Mouse (Mus musculus) neural tube, embryonic 10.5 days (tissue): ENCODE data around the gene Ppox.
"Not testable (repeated sequence)": the region's sequence is repeated elsewhere in the genome, so short reads cannot be mapped to it uniquely, and the experiment has no call there.

Experiments used
- DNase-seq: peaks from one replicate; pipeline ENCODE4 v3.0.0-alpha.2; 2017; ENCODE audit warnings: low spot score; ENCODE audit errors: extremely low spot score

Ppox gene

DNA sequence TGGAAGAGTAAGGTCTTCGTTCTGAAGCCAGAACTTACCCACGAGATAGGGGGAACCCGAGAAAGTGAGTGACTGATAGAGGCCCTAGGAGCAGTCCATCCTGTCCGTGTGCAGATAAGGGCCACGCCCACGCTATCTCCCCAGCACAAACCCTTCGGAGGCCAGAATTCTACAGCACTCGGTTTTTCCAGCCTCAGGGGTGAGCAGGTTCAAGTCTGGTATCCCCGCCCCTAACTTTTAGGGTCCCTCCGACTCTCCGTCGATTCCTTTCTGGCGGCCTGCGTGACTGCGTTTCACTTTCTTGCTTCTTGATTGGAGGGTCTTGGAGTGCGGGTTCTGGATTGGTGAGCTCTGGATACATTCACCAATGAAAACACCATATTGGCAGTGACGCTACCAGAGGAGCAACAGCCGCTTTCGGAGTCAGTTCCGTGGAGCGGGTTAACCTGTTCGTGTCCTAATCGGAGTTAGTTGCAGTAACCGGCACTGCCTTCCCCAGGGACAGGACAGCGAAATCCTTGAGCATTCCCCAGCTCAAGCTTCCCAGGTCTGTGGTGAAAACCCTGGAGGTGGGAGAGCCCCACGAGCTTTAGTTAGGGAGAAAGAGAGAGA is at the start of gene Ppox:
Gene Ppox, minus strand, starts transcription at position 271 of the 612 bp plus-strand sequence.
- peak; percentile 85 for DNase-seq

DNA sequence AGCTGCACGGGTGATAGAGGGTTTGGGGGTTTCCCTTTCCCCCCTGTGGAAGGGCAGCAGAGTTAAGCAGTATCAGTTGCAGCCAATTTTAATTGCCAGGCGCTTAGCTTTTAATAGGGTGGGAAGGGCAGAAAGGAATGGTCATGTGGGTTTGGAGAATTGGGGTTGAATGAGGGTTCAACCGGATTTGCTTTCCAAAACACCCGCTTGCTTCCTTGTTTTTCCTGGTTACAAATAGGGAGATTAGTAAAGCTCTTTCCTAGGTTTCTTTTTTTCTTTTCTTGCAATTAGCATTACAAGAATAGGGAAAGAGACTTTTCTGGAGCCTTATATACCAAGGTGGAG is 49.2 kb upstream of the Ppox start:
- no peak for DNase-seq

DNA sequence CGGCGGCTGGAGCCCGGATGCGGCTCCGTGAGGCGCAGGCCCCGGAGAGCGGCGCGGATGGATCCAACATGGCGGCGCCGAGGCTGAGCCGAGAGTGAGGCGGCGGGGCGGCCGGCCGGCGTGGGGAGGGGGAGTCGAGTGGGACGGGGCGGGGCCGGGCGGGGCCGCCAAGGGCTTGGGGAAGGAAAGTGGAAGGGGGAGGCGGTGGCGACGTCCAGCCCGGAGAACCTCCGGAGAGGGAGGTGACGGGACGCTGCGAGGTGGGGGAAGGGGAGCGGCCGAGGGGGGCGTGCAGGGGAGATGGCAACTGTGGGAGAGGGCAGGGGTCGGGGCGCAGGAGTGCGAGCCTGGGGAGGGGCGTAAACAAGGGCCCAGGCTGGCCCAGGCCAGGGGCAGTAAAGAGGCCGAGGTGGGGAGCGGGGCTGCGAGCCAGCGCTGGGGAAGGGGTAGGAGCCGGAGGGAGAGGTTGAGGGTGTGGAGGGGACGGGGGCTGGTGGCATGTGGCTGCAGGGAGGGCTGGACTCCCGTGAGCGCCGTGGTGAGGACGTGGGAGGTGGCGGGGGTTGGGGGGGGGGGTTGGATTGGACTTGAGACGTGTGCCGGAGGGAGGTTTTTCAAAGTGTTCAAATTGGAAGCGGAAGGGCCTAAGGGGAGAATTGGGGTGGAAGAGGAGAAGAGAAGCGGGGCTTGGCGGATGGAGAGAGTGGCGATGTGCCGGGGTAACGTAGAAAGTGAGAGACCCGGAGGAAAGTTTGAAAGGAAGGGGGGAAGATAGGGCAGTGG is 48.6 kb upstream of the Ppox start:
- DNase-seq = peak; percentile 97

DNA sequence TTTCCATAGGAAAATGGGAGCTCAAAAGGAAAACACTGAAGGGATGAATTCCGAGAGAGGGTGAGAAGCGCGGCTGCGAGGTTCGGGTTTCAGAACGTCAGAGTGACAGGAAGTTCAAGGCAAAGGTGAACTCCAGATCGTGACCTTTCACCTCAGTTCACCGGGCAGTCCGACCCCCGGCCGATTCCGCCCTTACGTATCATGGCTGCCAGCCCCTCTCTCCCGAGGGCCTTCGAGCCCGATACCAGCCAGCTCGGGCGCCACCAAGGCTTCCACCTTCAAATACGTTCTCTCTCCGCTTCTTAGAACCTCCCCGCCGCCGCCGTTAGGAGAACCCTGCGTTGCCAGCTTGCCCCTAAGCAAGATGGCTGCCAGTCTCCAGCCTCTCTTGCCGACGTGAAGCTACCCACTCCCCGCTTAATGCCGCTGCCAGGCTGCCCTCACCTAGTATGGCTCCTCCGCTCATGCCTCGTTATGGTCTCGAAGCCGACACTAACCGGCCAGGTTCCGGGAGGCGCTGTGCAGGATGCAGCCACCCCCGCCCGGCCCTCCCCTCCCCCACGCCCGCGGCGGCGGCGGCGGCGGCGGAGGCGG is 48.0 kb upstream of the Ppox start, which contains the start of gene Dedd:
Gene Dedd, plus strand, starts transcription at position 307 of the 594 bp plus-strand sequence.
- peak; percentile 96 for DNase-seq

DNA sequence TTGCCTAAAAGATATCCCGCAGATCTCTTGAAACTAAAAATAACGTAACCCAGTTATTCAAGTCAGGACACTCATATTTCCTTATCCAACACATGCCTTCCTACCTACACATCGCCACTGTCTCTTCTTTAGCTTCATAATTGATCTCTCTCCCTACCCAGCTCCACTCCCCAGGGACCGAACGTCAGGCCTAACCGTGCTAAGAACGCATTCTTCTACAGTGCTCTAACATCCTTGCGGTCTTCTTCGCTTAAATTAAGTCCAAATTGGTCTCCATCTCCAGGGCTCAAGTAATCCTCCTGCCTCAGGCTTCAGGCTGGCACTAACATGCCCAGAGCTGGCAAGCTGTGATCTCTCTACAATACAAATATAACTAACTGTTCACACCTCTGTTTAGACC is 47.3 kb upstream of the Ppox start:
- DNase-seq = no peak

DNA sequence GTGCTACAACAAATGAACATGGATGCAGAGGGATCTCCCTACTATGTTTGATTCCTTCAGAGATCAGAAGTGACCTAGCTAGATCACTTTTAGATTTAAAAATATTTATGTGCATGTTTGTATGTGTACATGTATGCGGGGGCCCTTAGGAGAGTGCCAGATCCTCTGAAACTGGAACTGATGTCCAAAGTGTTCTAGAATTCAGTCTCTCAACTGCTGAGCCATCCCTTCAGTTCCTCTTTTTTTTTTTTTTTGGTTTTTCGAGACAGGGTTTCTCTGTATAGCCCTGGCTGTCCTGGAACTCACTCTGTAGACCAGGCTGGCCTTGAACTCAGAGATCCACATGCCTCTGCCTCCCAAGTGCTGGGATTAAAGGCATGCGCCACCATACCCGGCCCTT is 45.6 kb upstream of the Ppox start:
- not testable (repeated sequence) for DNase-seq

DNA sequence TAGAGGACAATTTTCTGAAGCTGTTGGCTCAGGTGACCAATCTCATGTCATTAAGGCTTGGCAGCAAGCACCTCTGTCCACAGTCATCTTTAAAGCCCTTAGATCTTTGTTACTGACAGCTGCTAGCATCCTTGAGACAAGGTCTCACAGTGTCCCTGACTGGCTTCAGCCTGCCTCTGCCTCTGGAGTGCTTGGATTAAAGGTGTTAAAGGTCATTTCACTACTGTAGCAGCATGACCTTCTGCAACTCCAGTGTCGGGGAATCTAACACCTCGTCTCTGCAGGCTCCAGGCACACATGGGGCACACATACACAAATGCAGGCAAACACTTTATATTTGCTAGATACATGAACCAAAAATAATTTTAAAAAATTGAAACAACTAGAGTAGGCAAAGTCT is 44.6 kb upstream of the Ppox start:
- no peak for DNase-seq

DNA sequence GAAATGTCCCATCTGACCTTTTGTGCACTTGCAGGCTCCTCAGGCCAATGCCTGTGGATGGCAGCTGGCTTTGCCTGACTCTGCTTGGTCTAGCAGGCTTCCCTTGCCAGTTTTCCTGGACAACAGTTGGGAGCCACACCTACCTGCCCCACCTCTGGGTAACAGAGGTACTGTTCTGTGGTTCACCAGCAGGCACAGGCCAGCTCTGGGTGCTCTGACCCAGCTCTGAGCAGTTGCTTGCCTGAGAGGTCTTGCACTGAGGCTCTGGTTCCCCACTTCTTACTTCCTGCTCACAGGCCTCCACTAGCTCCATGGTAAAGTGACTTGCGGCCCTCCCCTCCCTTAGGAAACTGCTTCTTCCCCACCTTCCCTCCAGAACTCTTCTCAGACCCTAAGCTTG is 41.0 kb upstream of the Ppox start:
- no peak for DNase-seq

DNA sequence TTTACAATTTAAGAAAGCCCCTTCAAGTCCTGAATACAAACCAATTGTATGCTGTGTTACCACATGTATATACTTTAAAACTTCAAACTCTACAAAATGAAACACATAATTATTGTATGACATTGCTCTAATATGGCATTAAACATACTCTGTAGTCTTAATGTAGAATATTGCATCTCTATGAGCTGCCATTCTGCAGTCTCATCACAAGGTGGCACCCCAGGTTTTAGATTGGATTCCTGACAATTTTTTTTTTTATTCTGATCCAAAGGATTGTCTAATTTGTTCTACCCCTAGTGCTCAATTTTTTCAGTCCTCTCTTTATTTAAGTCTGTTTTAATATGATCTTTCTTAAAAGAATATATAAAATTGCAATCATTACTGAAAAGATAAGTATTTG is 40.4 kb upstream of the Ppox start:
- DNase-seq = no peak

DNA sequence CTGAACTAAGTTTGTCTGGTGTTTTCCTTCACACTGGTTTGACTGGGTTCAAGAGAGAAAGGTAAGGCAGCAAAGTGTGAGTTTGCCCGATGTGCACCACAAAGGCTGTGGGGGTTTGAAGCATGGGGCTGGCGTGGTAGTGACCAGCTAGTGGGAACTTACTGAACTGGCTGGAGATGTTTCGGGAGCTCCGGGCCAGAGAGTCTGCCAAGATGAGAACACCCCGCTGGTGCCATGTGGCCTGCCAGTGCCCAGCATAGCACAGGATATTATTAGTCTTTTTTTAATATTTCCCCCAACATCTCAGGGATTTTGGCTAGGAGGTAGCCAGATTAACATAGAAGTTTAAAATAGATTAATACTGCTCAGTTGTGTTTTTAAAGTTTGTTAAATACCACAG is 39.2 kb upstream of the Ppox start:
- no peak for DNase-seq

DNA sequence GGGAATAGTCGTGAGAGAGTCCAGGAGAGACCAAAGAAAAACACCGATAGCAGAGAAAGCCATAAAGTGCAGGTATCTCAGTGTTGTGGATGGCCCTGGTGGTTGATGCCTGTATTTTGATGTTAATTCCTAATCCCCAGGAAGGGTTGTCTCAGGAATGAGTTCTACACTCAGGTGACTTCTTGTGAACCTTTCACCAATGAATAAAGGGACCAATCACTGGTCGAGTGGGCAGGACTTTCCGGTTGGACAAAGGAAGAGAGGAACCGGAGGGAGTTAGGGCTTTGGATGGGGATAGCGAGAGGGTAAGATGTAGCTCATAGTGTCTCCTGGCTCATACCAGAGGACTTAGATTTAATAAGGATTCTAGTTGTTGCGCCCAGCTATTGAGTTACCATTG is 38.8 kb upstream of the Ppox start:
- DNase-seq = no peak

DNA sequence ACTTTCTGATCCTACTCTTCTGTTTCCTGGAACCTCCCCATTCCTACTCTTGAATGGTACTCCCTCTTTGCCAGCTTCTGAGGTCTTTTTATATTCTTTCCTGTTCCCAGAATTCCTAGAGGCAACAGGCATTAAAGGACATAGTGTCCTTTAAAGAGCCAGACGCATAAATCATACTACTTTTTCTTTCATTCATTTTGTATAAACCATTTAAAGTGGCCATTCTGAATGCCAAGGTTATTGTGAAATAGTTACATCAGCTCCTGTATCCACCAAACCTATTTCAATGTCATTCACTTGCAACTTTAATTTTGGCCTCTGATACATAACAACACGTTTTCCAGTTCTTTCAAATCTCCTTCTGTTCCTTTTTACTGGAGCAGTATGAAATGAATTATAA is 28.3 kb upstream of the Ppox start:
- no peak for DNase-seq

DNA sequence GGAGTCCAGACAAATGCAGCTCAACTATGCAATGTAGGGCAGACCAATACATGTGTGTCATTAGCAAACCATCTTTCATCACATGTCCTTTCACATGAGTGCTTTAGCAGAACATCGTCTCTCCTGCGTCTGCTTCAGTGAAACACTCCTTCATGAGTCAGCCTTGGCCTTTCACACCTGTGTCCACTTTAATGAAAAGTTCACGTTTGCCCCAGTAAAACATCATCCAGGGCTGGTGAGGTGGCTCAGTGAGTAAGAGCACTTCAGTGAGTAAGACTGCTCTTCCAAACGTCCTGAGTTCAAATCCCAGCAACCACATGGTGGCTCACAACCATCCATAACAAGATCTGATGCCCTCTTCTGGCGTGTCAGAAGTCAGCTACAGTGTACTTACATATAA is 25.2 kb upstream of the Ppox start:
- not testable (repeated sequence) for DNase-seq

DNA sequence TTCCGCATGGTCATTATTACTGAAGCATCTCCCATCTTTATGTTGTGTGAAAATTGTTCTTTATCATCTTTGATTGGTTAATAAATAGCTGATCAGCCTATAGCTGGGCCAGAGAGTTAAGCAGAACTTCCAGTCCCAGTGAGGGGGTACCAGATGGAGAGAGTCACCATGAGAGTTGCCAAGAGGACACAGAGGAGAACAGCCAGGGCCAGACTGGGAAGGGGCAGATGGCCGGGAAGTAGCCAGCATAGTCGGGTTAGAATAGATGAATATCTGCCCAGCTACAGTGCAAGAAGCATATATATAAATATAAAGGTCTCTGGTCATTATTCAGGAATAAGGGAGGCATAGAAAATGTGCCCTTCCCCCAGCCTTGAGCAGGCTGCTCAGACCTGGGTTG is 17.2 kb upstream of the Ppox start:
- no peak for DNase-seq

DNA sequence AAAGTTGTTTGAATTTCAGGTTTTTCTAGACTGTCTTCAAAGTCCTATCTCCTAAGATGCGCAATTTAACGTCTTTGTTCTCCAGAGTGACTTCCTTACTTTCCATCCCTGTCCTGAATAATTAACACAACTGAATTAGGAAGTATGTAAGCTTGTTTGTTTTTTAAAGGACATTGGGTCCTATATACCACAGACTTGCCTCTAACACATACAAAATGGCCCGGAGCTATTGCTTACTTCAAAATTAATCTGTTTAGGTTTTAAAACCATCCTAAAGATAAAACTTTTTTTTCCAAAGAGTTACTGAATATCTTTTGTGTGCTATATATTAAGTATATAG is 14.0 kb upstream of the Ppox start:
- no peak for DNase-seq

DNA sequence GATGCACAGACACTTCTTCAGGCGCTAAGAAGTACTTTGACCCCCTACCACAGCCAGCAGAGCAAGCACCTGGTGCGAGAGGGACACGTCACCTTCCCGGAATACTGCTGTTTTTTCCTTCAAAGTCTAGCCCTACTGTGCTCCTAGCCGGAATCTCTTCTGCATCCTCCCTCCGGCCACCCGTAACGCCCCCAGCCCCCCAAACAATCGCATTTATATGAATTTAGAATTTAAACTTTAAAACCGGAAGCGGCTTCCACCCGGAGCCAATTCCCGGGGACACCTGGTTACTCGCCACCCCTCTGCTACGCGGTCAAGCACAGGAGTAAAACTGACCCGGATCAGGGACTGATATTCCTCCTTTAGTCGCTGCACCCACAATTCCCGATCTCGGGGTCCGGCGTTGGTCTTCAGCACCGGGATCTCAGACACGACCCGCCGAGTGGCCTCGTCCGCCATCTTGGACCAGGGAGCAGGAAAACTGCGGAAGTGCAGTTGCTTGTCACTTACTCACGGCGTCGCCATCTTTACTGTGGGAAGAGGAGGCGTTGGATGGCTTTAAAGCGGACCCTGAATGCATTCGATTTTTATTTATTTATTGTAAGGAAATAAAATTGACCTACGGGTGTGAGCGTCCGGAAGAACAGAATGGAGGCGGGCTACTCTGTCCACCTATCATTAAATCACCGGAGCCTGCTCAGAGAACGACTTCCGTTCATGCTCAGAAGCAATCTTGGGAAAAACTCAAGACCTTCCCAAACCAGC is 13.5 kb upstream of the Ppox start, which contains the start of gene Ufc1:
Gene Ufc1, minus strand, starts transcription at position 727 of the 765 bp plus-strand sequence.
- DNase-seq = peak; percentile 84

DNA sequence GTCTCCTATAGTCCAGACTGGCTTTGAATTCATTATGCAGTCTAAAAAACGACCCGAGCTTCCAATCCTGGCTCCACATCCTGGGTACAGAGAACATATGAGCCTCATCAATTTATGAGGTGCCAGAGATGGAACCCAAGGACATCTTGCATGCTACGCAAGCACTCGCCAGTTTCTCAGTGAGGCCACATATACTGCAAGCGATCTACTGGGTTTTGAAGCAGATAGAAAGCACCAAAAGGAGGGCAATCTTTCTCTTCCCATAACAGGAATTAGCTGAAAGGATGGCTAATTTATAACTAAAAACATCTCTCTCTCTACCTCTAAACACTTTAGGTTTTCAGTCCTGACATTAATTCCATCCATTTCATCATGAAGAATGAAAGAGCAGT is 12.9 kb upstream of the Ppox start:
- DNase-seq = no peak

DNA sequence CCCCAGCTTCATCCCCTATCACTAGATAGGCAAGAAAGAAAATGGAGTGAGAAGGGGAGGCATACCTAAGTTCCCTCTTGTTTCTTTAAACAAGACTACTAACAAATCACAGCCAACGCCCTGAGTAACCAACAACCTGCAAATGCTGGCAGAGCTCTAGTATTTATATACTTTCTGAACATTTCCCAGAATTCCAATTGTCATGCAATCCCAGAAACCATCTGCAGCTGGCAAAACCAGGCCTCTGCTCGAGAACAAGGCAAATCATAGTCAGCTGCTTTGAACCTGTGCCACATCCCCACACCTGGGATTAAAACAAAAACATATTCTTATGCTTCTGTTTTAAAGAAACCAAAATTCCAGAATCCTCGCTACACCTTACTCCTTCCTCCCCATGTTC is 12.4 kb upstream of the Ppox start:
- DNase-seq = no peak

DNA sequence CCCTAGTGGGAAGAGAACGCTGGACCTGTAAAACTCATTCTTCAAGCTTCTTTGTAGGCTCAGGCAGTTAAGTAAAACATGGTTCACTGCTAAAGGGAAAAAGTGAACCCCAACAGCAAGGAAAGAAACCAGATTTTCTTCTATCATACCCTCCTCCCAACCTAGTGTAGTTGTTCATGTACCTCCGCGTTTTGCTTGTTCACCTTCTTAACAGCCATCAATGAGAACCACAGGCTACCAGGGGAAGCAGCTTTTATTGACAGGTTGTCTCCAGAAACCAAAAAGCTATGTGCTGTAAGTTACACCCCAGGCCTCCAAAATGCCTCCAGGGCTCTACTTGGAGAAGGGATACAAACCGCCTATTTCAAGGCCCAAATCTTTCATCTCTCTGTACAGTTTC is 7.3 kb upstream of the Ppox start:
- no peak for DNase-seq

DNA sequence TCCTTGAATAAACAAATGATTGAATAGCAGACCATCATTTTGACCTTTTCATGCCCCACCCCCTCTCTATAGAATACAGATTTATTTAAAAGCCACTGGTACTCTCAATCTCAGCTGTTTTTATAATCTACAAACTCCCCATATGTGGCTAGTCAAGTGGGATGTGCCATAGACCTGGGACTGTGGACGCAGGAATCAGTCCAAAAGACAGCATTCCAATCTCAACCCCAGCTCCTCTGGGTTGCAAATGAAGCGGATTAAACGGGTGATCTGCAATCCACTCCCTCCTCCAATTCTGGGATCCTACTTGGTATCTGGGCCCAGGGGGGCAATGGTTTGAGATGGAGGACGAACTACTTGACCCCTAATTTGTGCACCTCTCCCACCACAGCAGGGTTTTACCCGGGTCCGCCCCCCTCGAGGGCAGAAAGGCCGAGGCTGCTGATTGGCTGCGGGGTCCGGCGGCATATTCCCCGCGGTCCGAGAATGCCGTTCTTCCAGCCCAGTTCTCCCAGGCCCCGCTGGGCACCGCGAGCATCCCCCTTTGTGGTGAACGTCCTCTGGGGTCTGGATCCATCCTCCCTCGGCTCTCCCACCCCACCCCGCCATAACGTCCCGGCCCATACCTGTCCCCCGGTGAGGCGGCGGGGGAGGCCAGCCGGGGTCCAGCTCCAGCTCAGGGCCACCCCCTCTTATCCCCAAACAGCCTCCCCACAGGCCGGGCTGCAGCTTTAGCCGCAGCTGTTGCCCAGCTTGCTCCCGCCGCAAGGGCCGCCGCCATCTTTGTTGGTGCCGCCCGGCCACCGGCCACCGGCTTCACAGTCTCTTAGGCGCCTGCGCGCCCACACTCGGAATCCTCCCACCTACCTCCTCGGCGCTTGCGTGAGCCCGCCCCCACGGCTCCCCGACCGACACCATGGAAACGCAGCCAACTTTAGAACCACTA is 6.4 kb upstream of the Ppox start, which contains the start of gene Usp21:
Gene Usp21, minus strand, starts transcription at position 856 of the 946 bp plus-strand sequence.
- peak; percentile 92 for DNase-seq

DNA sequence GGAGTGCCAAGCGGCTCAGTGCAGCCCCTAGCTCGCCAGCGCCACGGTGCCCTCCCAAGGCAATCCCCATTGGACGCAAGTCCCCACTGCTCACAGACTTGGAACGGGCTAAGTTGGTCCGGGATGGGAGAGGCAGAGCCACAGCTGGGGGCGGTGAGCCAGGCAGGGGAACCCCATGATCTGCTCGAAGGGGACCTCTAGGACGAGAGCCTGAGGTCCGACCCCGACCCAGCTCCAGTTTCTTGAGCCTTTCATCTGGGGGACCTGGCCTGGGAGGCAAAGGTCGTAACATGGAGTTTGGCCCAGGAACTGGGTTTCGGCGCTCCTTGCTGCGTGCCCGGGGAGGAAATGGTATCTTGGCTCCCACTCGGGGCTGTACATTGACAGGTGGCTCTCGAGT is 5.5 kb upstream of the Ppox start:
- DNase-seq = peak; percentile 11
